Mouse (Mus musculus): Measurements from ENCODE around the gene Sel1l.

Gene Sel1l

GRCm38 (mm10) chr12:91849045-91849467 lies at the start of gene Sel1l:
TSS of gene Sel1l (minus strand) at chr12:91849157.
- in situ Hi-C loops (cut with MboI, MseI) = no loop called here

GRCm38 (mm10) chr12:91892622-91893560 lies 43.9 kb upstream of the Sel1l start:
- in situ Hi-C loops (cut with MboI, MseI) = loop anchor here in 1 of 2 experiments (10.0 kb wide), 1 partner anchor 1638 kb away; no protein-coding TSS in a partner anchor

- in situ Hi-C loops (cut with MboI, MseI) = loop anchor here (10.0 kb wide), 2 partner anchors 404 to 444 kb away; no protein-coding TSS in a partner anchor
Measured at GRCm38 (mm10) chr12:91880431-91880830, 31.5 kb upstream of the Sel1l start.

- in situ Hi-C loops (cut with MboI, MseI) = no loop called here
Measured at GRCm38 (mm10) chr12:91878912-91879250, 29.9 kb upstream of the Sel1l start.

GRCm38 (mm10) chr12:91878056-91878911 lies 29.3 kb upstream of the Sel1l start:
- in situ Hi-C loops (cut with MboI, MseI) = no loop called here

- in situ Hi-C loops (cut with MboI, MseI) = no loop called here
Measured at GRCm38 (mm10) chr12:91877646-91878045, 28.7 kb upstream of the Sel1l start.

- in situ Hi-C loops (cut with MboI, MseI) = loop anchor here in 1 of 2 experiments (25.0 kb wide), 1 partner anchor 917 kb away; no protein-coding TSS in a partner anchor
Measured at GRCm38 (mm10) chr12:91870671-91871070, 21.7 kb upstream of the Sel1l start.

GRCm38 (mm10) chr12:91869352-91869751 lies 20.4 kb upstream of the Sel1l start:
- in situ Hi-C loops (cut with MboI, MseI) = loop anchor here in 1 of 2 experiments (25.0 kb wide), 1 partner anchor 918 kb away; no protein-coding TSS in a partner anchor

- in situ Hi-C loops (cut with MboI, MseI) = loop anchor here in 1 of 2 experiments (25.0 kb wide), 1 partner anchor 933 kb away; no protein-coding TSS in a partner anchor
Measured at GRCm38 (mm10) chr12:91854330-91854729, 5.4 kb upstream of the Sel1l start.

GRCm38 (mm10) chr12:91848394-91849044 lies 438 bp downstream of the Sel1l start:
- in situ Hi-C loops (cut with MboI, MseI) = no loop called here

GRCm38 (mm10) chr12:91846038-91846437 lies 2.9 kb downstream of the Sel1l start:
- in situ Hi-C loops (cut with MboI, MseI) = no loop called here

- in situ Hi-C loops (cut with MboI, MseI) = no loop called here
Measured at GRCm38 (mm10) chr12:91845393-91845792, 3.6 kb downstream of the Sel1l start.

- in situ Hi-C loops (cut with MboI, MseI) = no loop called here
Measured at GRCm38 (mm10) chr12:91844542-91844941, 4.4 kb downstream of the Sel1l start.

GRCm38 (mm10) chr12:91843888-91844287 lies 5.1 kb downstream of the Sel1l start:
- in situ Hi-C loops (cut with MboI, MseI) = no loop called here

GRCm38 (mm10) chr12:91841714-91842113 lies 7.2 kb downstream of the Sel1l start:
- in situ Hi-C loops (cut with MboI, MseI) = no loop called here

GRCm38 (mm10) chr12:91838261-91838660 lies 10.7 kb downstream of the Sel1l start:
- in situ Hi-C loops (cut with MboI, MseI) = no loop called here

- in situ Hi-C loops (cut with MboI, MseI) = no loop called here
Measured at GRCm38 (mm10) chr12:91837401-91838065, 11.4 kb downstream of the Sel1l start.

GRCm38 (mm10) chr12:91833939-91834333 lies 15.0 kb downstream of the Sel1l start:
- in situ Hi-C loops (cut with MboI, MseI) = no loop called here

GRCm38 (mm10) chr12:91833237-91833938 lies 15.6 kb downstream of the Sel1l start:
- in situ Hi-C loops (cut with MboI, MseI) = no loop called here

GRCm38 (mm10) chr12:91831410-91831809 lies 17.5 kb downstream of the Sel1l start:
- in situ Hi-C loops (cut with MboI, MseI) = no loop called here

Measured in T-helper 17 cell (primary cell).